Mouse (Mus musculus) urinary bladder, postnatal 36 days (tissue): ENCODE data around the gene Skap2.
A peak's percentile ranks its signal among the peaks of the same experiment; 100 is the strongest.

Experiments used
- DNase-seq, 2 experiments: peaks; one replicate each; pipeline ENCODE4 v3.0.0; 2022; ENCODE audit warnings: low spot score in 2 of 2, mixed read lengths in 1 of 2

The Skap2 gene

DNA sequence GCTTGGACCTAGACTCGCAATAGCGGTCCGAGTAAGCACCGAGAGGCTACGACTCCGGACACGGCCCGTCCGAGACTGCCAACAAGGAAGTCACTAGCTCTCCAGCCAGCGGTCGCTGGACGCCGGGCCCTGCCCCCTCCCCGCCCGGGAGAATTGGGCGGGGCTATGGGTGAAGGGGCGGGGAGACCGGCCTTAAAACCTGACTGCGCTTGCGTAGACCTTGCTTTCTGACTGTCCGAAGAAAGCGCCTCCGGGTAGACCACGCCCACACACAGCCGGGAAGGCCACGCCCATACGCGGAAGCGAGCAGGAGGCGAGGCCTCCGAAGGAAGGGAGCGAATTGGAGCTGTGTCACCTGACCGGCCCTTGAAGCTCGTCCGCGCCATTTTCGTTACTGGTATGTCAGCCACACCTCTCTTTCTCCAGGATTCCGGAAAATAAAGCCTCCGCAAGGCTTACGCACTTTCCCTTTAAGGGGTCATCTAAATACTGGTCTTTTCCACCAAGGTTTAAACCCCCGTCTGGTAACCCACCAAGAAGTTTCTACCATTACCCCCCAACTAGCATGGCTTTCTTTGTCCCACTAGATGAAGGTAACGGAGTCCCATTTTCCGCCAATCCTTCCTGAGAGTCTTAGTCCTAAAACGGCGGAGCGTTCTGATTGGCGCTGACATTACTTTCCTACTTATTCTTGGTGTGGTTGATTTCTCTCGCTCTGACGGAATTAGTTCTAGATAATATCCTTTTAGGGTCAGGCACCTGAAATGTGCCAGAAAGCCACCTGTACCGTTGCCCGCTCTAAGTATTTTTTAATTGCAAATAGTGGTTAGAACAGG lies at the start of gene Skap2:
Gene Skap2, minus strand, starts transcription at position 141 of the 836 bp plus-strand sequence.
- DNase-seq: peak; percentile 99 to 100

- DNase-seq: no peak
Observed at GRCm38 (mm10) chr6:52058899-52059448, 46.6 kb upstream of the Skap2 start.

DNA sequence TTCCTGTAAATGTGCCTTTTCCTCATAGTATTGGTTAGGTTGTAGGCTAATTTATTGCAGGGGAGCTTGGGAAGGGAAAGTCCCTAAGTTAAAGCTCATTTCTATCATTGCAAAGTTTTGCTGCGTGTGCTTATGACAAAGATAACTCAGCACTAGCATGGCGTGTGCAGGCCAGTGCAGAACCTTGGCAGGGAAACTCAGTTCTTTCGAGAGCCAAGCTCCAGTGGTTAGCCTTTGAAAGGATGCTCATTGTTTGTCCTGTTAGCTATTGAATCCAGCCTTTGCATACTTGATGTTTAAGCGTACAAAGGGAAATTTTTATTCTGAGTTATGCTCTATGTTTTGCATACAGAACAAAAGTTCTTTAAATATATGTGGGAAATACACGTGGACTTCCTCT lies 45.8 kb upstream of the Skap2 start:
- no peak for DNase-seq

- DNase-seq: no peak
Observed at GRCm38 (mm10) chr6:52053567-52054561, 41.5 kb upstream of the Skap2 start.

GRCm38 (mm10) chr6:52050062-52050461 lies 37.7 kb upstream of the Skap2 start:
- no peak for DNase-seq

DNA sequence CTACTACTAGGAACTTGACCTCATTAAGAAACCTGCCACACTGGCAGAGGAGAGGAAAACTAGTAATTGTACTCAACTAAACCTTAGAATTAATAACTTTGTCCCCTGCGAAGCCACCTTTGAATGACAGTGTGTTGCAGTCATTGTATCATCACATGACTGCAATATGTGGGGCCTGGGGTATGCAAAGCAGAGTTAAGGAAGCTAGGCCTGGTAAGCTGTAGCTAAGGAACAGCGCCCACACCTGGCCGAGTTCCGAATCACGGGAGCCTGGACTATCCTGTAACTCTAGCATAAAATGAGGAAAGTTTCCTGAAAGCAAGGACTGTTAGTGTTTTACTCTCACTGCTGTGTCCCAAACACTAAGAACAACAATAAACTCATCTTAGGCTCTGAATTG lies 33.2 kb upstream of the Skap2 start:
- no peak for DNase-seq

DNA sequence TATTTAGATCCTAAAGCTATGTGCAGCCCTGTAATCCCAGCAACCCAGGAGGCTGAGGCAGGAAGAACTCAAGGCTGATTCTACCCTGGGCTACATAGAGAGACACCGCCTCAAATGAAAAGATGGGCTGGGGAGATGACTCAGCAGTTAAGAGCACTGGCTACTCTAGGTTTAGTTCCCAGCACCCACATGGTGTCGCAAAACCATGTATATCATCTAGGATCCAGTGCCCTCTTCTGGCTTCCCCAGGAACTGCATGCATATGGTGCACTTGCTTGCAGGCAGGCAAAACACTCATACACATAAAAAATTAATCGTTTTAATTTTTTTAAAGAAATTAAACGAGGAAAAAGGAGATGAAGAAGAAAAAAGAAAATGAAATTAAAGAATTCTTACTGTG lies 23.7 kb upstream of the Skap2 start:
- no peak for DNase-seq

DNA sequence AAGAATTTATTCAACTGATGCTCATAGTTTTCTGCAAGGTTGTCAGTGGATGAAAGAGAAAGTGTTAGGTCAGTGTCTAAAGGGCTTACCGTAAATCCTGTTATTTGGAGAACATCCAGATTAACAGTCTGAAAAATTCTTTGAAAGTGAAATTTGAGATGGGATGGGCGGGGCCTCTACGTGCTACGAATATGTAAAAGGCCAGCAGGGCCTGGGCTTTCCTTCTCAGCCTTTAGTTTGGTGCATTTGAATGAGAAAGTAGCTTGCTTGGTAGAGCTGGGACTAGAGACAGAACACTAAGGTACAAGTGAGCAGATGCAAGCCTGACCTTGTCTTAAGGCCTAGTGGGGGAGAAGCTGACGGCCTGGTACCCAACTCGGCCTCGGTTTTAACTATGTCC lies 18.8 kb upstream of the Skap2 start:
- DNase-seq: no peak

GRCm38 (mm10) chr6:52028131-52028530 lies 15.8 kb upstream of the Skap2 start:
- no peak for DNase-seq

- DNase-seq: no peak
Observed at GRCm38 (mm10) chr6:52027181-52027580, 14.8 kb upstream of the Skap2 start.

DNA sequence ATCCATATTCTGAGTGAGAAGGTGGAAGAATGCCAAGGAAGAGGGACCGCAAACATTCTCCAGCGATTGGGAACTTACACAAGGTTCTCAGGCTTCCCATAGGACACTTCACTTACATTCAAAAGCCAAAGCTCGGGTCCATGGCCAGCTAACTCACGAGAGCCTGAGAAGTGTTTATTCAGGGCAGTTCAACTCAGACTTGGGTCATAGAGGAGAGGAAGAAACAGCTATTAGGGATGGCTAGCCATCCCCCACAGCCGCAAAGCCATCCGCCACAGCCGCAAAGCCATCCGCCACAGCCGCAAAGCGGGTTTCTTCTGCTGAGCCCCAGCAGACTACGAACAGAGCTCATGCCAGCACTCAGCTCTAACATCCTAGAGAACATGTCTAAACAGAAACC lies 13.9 kb upstream of the Skap2 start:
- DNase-seq: no peak

DNA sequence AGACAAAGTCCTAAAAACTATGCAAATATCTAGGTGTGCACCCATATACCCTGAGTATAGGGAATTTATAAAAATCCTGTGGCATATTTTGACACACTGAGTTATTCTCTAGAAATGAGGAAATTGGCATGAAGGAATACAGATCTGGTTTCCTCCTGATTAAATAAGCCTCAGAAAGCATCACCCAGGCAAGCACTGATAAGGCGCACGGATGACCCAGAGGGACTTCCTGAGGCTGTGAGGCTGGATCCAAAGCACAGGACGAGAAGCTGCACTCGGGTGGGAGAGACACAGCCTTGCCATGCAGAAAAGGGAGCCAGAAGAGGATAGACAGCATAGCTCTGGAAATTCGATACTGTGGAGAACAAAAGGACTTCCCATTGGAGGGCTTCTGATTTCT lies 12.4 kb upstream of the Skap2 start:
- no peak for DNase-seq

DNA sequence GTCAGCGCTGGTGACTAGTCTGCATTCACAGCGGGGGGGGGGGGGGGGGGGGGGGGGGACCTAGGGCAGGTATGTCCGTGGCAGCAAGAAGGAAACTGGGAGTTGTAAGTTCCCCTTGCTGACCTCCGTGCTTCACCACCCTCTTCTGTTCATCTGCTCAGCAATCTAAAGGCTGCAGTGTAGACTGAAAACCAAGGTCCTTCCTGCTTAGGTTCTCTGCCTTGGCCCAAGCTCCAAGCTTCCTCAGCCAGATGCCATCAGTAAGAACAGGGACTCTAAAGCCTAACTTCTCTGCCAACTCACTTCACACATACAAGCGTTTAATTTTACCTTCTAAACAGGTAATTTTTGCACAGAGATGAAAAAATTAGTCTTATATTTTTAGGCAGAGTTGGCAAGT lies 10.0 kb upstream of the Skap2 start:
- DNase-seq: no peak

DNA sequence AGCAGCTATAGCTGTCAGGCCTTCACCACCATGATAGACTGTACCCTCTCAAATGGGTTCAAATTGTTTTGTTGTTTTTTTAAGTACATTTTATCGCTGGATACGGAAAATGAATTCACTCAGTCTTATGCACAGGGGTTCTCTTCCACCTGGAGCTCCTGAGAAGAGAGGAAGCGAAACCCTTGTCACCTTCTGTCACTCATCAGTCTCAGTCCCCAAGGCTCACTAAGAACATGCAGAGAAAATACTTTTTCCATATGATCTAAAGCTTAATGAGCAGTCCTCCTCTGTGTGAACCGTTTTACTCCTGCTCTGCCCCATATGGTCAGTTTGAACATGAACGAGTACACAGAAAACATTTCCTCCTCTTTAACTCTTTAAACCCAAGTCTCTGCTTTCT lies 7.9 kb upstream of the Skap2 start:
- DNase-seq: no peak

GRCm38 (mm10) chr6:52013245-52013945 lies 1.0 kb upstream of the Skap2 start:
- DNase-seq: no peak

DNA sequence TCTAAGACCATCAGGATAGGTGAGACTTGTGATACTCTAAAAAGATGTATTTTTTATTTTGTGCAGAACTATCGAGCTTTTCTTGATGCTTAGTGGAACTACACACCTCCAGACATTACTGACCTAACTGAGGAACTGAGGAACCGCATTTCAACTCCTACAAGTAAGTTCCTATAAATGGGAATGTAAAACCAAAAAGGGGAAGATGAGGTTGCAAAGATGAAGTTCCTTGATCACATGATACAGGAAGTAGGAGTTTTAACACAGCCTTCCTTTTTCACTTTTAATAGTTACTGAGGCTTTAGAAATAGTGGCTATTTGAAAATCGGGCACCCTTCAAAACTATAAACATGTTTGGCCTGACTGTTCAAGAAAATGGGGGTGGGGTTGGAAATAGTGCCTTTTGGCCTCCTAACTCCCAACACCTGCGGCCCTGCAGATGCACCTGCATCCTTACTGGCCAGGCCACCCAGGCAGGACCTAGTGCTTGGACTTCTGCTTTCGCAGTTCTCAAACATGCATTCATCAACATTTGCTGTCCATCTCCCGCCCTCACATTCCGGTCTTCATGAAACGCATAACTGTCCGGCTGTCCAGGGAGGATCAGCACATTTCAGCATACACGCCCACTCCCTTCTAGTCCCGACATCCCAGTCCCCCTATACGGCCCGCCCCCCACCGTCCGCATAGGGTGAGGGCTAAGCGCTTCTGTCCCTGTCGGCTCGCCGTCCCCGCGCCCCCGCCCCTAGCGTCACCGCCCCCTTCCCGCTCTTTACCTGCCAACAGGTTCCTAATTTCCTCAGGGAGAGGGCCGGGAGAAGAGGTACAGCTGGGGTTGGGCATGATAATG lies 565 bp downstream of the Skap2 start:
- no peak for DNase-seq

GRCm38 (mm10) chr6:52009385-52009784 lies 3.0 kb downstream of the Skap2 start:
- no peak for DNase-seq

- DNase-seq: no peak
Observed at GRCm38 (mm10) chr6:52008757-52009156, 3.6 kb downstream of the Skap2 start.

- no peak for DNase-seq
Observed at GRCm38 (mm10) chr6:52006649-52007218, 5.6 kb downstream of the Skap2 start.

- peak in 1 of 2 experiments; percentile 2 for DNase-seq
Observed at GRCm38 (mm10) chr6:52005963-52006648, 6.2 kb downstream of the Skap2 start.
